Mouse (Mus musculus) adrenal gland, adult 18-20 months (tissue): ENCODE data around the gene Gimap1. TPM values are rescaled to one million over a fixed set of nuclear protein-coding genes. Genes with fewer than 3 reads are reported as not detected.

Experiments used
- DNase-seq, 2 experiments: peaks; one replicate each; pipeline ENCODE4 v3.0.0; 2021 to 2022; ENCODE audit warnings: low spot score in 2 of 2
- total RNA-seq, 2 experiments: library from RNA; stranded (reverse); gene quantifications; 1 replicate in 1 of 2; 2 replicates in 1 of 2; pipeline ENCODE4 v1.2.3; 2021

Gimap1 gene
- total RNA-seq, 2 experiments from 2014 or later, result 8.8 to 8.9 TPM

GRCm38 (mm10) chr6:48737688-48738087, 1.2 kb upstream of the Gimap1 start:
- no peak for DNase-seq

- DNase-seq, result no peak
Measured at GRCm38 (mm10) chr6:48739780-48740055, 864 bp downstream of the Gimap1 start.

GRCm38 (mm10) chr6:48740501-48741169, 1.8 kb downstream of the Gimap1 start:
- DNase-seq, result no peak

- DNase-seq, result no peak
Measured at GRCm38 (mm10) chr6:48741273-48741672, 2.4 kb downstream of the Gimap1 start.

GRCm38 (mm10) chr6:48741711-48742206, 2.9 kb downstream of the Gimap1 start:
- DNase-seq, result no peak

GRCm38 (mm10) chr6:48742422-48743351, 3.8 kb downstream of the Gimap1 start:
- peak in 1 of 2 experiments; percentile 12 for DNase-seq

- DNase-seq, result no peak
Measured at GRCm38 (mm10) chr6:48745490-48745889, 6.6 kb downstream of the Gimap1 start.

- peak; percentile 22 to 38 for DNase-seq
Measured at GRCm38 (mm10) chr6:48745959-48746889, 7.4 kb downstream of the Gimap1 start, which contains the start of gene Gimap5. TSS of gene Gimap5 (plus strand) at chr6:48746197.

GRCm38 (mm10) chr6:48747091-48747966, 8.5 kb downstream of the Gimap1 start:
- no peak for DNase-seq

GRCm38 (mm10) chr6:48763567-48764270, 24.9 kb downstream of the Gimap1 start:
- no peak for DNase-seq

GRCm38 (mm10) chr6:48764496-48764895, 25.6 kb downstream of the Gimap1 start:
- no peak for DNase-seq

GRCm38 (mm10) chr6:48768178-48768869, 29.5 kb downstream of the Gimap1 start:
- DNase-seq, result no peak

- no peak for DNase-seq
Measured at GRCm38 (mm10) chr6:48768933-48769332, 30.1 kb downstream of the Gimap1 start.

GRCm38 (mm10) chr6:48770696-48771095, 31.8 kb downstream of the Gimap1 start, which contains the start of gene Gimap3:
TSS of gene Gimap3 (minus strand) at chr6:48770851.
- DNase-seq, result no peak

GRCm38 (mm10) chr6:48772030-48772429, 33.2 kb downstream of the Gimap1 start:
- peak; percentile 86 for DNase-seq

- DNase-seq, result no peak
Measured at GRCm38 (mm10) chr6:48784406-48784805, 45.6 kb downstream of the Gimap1 start.

GRCm38 (mm10) chr6:48785189-48785588, 46.3 kb downstream of the Gimap1 start:
- no peak for DNase-seq

GRCm38 (mm10) chr6:48785601-48786000, 46.7 kb downstream of the Gimap1 start:
- no peak for DNase-seq

- DNase-seq, result no peak
Measured at GRCm38 (mm10) chr6:48787867-48788266, 49.0 kb downstream of the Gimap1 start.
